In genomic region chr11:23465862-23466261, GRCm38 (mm10) we compare ENCODE assay signal across 34 mouse cellular contexts. TPM values are rescaled to one million over a fixed set of nuclear protein-coding genes. Genes with fewer than 3 reads are reported as not detected.
"Had no signal": no experiment of that assay in that cellular context is flagged by ENCODE, and none has a peak within 500 bp of the region (broad histone marks: within the 10 kb centered on the region; RNA-seq: fewer than 3 reads in every experiment).

No protein-coding gene starts in this region.

RNA-seq across cellular contexts. Expression of gene 1700093K21Rik, which starts 55.1 kb away (rescaled TPM):
- total RNA-seq: heart, postnatal 10 days; heart, postnatal 14 days; heart, postnatal 25 days; heart, postnatal 36 days; heart, postnatal 4 days; hematopoietic stem cell, adult 5-6 weeks; layer of hippocampus, adult 18-20 months; layer of hippocampus, adult 2 months; layer of hippocampus, postnatal 14 days; layer of hippocampus, postnatal 25 days; layer of hippocampus, postnatal 36 days; left cerebral cortex, adult 18-20 months had no signal
- polyA plus RNA-seq: heart, embryonic 11.5 days; heart, embryonic 12.5 days; heart, embryonic 13.5 days; heart, embryonic 14.5 days; heart, embryonic 15.5 days; heart, embryonic 16.5 days; heart, postnatal 0 days; hindbrain, embryonic 10.5 days; hindbrain, embryonic 12.5 days; hindbrain, embryonic 13.5 days; hindbrain, embryonic 14.5 days; hindbrain, embryonic 16.5 days; inflammation-experienced regulatory T-cells, adult 6 months; intestine, embryonic 14.5 days; intestine, embryonic 15.5 days; intestine, embryonic 16.5 days; intestine, postnatal 0 days; kidney, embryonic 14.5 days; kidney, embryonic 15.5 days; kidney, embryonic 16.5 days; kidney, postnatal 0 days; large intestine, adult 2 months had no signal
